Mouse (Mus musculus) central nervous system, embryonic 11.5 days (tissue): ENCODE results near the gene Usp17la. TPM values are rescaled to one million over a fixed set of nuclear protein-coding genes. Genes with fewer than 3 reads are reported as not detected.

Source experiments
- polyA plus RNA-seq: library from polyadenylated mRNA; depleted of rRNA; stranded (reverse); fragments of >200 nt; gene quantifications from 2 replicates; pipeline ENCODE4 v1.2.3, GENCODE M21; 2012; rRNA removed

Usp17la gene
- not detected in 2 replicates for polyA plus RNA-seq

DNA sequence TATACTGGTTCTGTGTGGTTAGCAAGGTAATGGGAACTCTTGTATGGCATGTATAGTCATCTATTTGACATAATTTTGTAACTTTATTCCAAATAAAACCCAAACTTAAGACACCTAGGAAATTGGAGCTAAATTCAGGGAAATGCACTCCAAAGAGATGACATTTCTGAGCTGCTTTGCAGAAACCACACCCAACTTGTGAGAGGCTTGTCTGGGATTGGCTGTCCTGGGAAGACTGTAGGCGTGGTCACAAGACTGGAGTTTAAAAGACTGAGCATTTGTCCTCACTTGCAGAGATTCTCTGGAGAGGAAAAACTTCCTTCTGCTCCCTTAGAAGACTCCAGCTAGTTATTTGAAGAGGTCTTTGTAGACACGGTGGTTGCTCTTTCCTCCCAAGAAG, at the start of gene Usp17la:
Gene Usp17la (plus strand): TSS at position 301 of the 400 bp plus-strand sequence.

DNA sequence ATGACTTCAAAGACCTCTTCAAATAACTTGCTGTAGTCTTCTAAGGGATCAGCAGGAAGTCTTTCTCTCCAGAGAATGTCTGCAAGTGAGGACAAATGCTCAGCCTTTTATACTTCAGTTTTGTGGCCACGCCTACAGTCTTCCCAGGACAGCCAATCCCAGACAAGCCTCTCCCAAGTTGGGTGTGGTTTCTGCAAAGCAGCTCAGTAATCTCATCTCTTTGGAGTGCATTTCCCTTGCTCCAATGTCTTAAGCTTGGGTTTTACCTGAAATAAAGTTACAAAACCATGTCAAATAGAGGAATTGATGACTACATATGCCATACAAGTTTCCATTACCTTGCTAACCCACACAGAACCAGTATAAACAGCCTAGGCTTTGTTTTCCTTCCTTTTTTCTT, 14.3 kb upstream of the Usp17la start, which contains the start of gene Usp17lb:
Gene Usp17lb (minus strand): TSS at position 101 of the 400 bp plus-strand sequence.

DNA sequence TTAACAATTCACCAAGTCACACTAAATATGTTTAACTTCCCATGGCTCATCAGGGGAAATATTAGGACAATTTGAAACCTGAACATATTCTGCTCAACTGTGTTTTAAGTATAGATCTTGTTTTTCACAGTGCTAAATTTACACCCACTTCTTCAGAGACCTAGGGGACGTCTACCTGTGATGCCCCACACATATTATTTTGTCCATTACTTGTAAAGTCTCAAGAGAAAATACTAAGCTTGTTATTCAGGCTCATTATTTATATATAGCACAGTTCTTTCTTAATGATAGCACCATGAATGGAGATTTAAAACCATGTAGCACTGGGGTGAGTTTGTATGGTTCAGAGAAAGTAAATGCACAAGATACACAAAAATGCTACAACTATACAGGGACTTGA, 20.9 kb downstream of the Usp17la start, which contains the start of gene Olfr665:
Gene Olfr665 (plus strand): TSS at position 301 of the 400 bp plus-strand sequence.

DNA sequence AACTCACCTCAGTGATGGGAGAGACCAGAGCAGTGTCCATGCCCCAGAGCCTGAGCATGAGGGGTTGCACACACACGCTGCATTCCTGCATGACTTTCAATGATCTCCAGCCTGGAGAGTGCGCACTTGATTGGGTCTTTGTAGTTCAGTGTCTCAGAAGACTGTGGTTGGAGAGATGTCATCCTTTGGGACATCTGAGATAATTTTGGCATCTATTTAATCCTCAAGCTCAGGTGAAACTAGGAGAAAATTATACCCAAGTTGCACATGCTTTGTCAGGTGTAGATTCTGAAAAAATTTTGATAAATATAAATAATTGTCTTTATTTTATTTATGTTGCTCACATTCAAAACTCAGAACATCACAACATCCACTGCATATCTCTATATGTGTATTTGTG, 39.0 kb downstream of the Usp17la start, which contains the start of gene Olfr666:
Gene Olfr666 (minus strand): TSS at position 101 of the 400 bp plus-strand sequence.

Other genes starting within 250 kb of the Usp17la start
- gene Olfr656, start 243.1 kb upstream of the Usp17la start, polyA plus RNA-seq: not detected in 2 replicates
- gene Olfr657, start 232.2 kb upstream of the Usp17la start, polyA plus RNA-seq: not detected in 2 replicates
- 0.05 and 0.09 TPM in 2 replicates for gene Olfr658, start 209.7 kb upstream of the Usp17la start, polyA plus RNA-seq
- gene Olfr659, start 190.3 kb upstream of the Usp17la start, polyA plus RNA-seq: not detected in 2 replicates
- not detected in 2 replicates for gene Olfr661, start 170.5 kb upstream of the Usp17la start, polyA plus RNA-seq
- gene Usp17le, start 79.5 kb upstream of the Usp17la start, polyA plus RNA-seq: not detected in 2 replicates
- not detected in 2 replicates for gene Usp17lb, start 14.4 kb upstream of the Usp17la start, polyA plus RNA-seq
- gene Olfr665, start 21.0 kb downstream of the Usp17la start, polyA plus RNA-seq: not detected in 2 replicates
- not detected in 2 replicates for gene Olfr666, start 38.9 kb downstream of the Usp17la start, polyA plus RNA-seq
- not detected in 2 replicates for gene Olfr667, start 64.5 kb downstream of the Usp17la start, polyA plus RNA-seq
- gene Olfr668, start 71.0 kb downstream of the Usp17la start, polyA plus RNA-seq: not detected in 2 replicates
- not detected in 2 replicates for gene Olfr669, start 77.2 kb downstream of the Usp17la start, polyA plus RNA-seq
- gene Olfr670, start 105.6 kb downstream of the Usp17la start, polyA plus RNA-seq: not detected in 2 replicates
- not detected in 2 replicates for gene Olfr671, start 122.1 kb downstream of the Usp17la start, polyA plus RNA-seq
- gene Olfr672, start 145.0 kb downstream of the Usp17la start, polyA plus RNA-seq: not detected in 2 replicates
- gene Olfr675, start 171.5 kb downstream of the Usp17la start, polyA plus RNA-seq: not detected in 2 replicates
- not detected in 2 replicates for gene Olfr676, start 175.7 kb downstream of the Usp17la start, polyA plus RNA-seq
- not detected in 2 replicates for gene Olfr677, start 194.4 kb downstream of the Usp17la start, polyA plus RNA-seq
- gene Olfr678, start 207.5 kb downstream of the Usp17la start, polyA plus RNA-seq: not detected in 2 replicates
- gene Olfr679, start 224.2 kb downstream of the Usp17la start, polyA plus RNA-seq: not detected in 2 replicates
- gene Olfr680-ps1, start 235.8 kb downstream of the Usp17la start, polyA plus RNA-seq: not detected in 2 replicates